Mouse (Mus musculus) testis, postnatal 10 days (tissue): Measurements from ENCODE around the gene Cdip1.
A peak's percentile ranks its signal among the peaks of the same experiment; 100 is the strongest.

Experiments used
- DNase-seq: peaks from one replicate; pipeline ENCODE4 v3.0.0; 2021; ENCODE audit warnings: low spot score

The Cdip1 gene

GRCm38 (mm10) chr16:4789810-4790559 lies at the start of gene Cdip1:
Gene Cdip1 (minus strand): TSS chr16:4790292.
- DNase-seq: peak; percentile 96

- no peak for DNase-seq
Measured at GRCm38 (mm10) chr16:4839552-4839951, 49.5 kb upstream of the Cdip1 start.

- DNase-seq: no peak
Measured at GRCm38 (mm10) chr16:4837631-4838030, 47.5 kb upstream of the Cdip1 start.

- no peak for DNase-seq
Measured at GRCm38 (mm10) chr16:4835191-4835590, 45.1 kb upstream of the Cdip1 start, which contains the start of gene 4930562C15Rik. Gene 4930562C15Rik (plus strand): TSS chr16:4835416.

- no peak for DNase-seq
Measured at GRCm38 (mm10) chr16:4833858-4834257, 43.8 kb upstream of the Cdip1 start.

- DNase-seq: peak; percentile 80
Measured at GRCm38 (mm10) chr16:4831650-4832419, 41.7 kb upstream of the Cdip1 start.

- DNase-seq: no peak
Measured at GRCm38 (mm10) chr16:4829271-4829900, 39.3 kb upstream of the Cdip1 start.

- no peak for DNase-seq
Measured at GRCm38 (mm10) chr16:4827639-4828038, 37.5 kb upstream of the Cdip1 start.

GRCm38 (mm10) chr16:4824466-4824865 lies 34.4 kb upstream of the Cdip1 start:
- peak; percentile 24 for DNase-seq

GRCm38 (mm10) chr16:4818349-4818748 lies 28.3 kb upstream of the Cdip1 start:
- DNase-seq: no peak

GRCm38 (mm10) chr16:4796631-4797030 lies 6.5 kb upstream of the Cdip1 start:
- no peak for DNase-seq

GRCm38 (mm10) chr16:4791332-4791731 lies 1.2 kb upstream of the Cdip1 start:
- no peak for DNase-seq

- peak; percentile 73 for DNase-seq
Measured at GRCm38 (mm10) chr16:4789311-4789768, 752 bp downstream of the Cdip1 start.

- DNase-seq: no peak
Measured at GRCm38 (mm10) chr16:4788176-4788575, 1.9 kb downstream of the Cdip1 start.

GRCm38 (mm10) chr16:4785706-4786105 lies 4.4 kb downstream of the Cdip1 start:
- peak; percentile 23 for DNase-seq

GRCm38 (mm10) chr16:4782515-4782914 lies 7.6 kb downstream of the Cdip1 start:
- DNase-seq: no peak

GRCm38 (mm10) chr16:4781524-4782196 lies 8.4 kb downstream of the Cdip1 start:
- DNase-seq: peak; percentile 79

GRCm38 (mm10) chr16:4778940-4779339 lies 11.2 kb downstream of the Cdip1 start:
- DNase-seq: no peak

- no peak for DNase-seq
Measured at GRCm38 (mm10) chr16:4777905-4778609, 12.0 kb downstream of the Cdip1 start.

GRCm38 (mm10) chr16:4777171-4777904 lies 12.8 kb downstream of the Cdip1 start:
- peak; percentile 52 for DNase-seq
